Mouse (Mus musculus) brain, embryonic 14.5 days (tissue): ENCODE measurements around the gene Lhx3.

Source experiments
- CTCF ChIP-seq: fragments of 200-500 bp; IDR thresholded peaks from 2 replicates; pipeline ENCODE4 v1.5.1; 2012; ENCODE audit warnings: inconsistent platforms, mild to moderate bottlenecking, moderate library complexity, borderline replicate concordance; ENCODE audit not compliant: insufficient read depth, insufficient read length; ENCODE audit errors: extremely low read depth
- POLR2A ChIP-seq: fragments of 200-500 bp; IDR thresholded peaks from 2 replicates; pipeline ENCODE4 v1.6.1; 2012; ENCODE audit warnings: mild to moderate bottlenecking, inconsistent platforms, borderline replicate concordance; ENCODE audit not compliant: poor library complexity, insufficient read depth, insufficient read length, severe bottlenecking; ENCODE audit errors: extremely low read depth

- TF ChIP-seq POLR2A: no peak
- no peak for TF ChIP-seq CTCF
These were observed 51.7 kb downstream of the Lhx3 start for GRCm38 (mm10) chr2:26156191-26156977.
